Mouse (Mus musculus): ENCODE data around the gene 4930535I16Rik.
"Not testable (repeated sequence)": the region's sequence is repeated elsewhere in the genome, so short reads cannot be mapped to it uniquely, and the experiment has no call there.

4930535I16Rik gene

GRCm38 (mm10) chr4:123917548-123918140 is at the start of gene 4930535I16Rik:
Gene 4930535I16Rik (minus strand): TSS chr4:123918022.
- DNase-seq = no peak

GRCm38 (mm10) chr4:123962721-123963120 is 44.9 kb upstream of the 4930535I16Rik start:
- DNase-seq = no peak

- DNase-seq = no peak
Measured at GRCm38 (mm10) chr4:123960955-123961354, 43.1 kb upstream of the 4930535I16Rik start.

- DNase-seq = no peak
Measured at GRCm38 (mm10) chr4:123957891-123958290, 40.1 kb upstream of the 4930535I16Rik start.

GRCm38 (mm10) chr4:123957492-123957808 is 39.6 kb upstream of the 4930535I16Rik start:
- DNase-seq = no peak

- DNase-seq = peak; percentile 73
Measured at GRCm38 (mm10) chr4:123956703-123957491, 39.1 kb upstream of the 4930535I16Rik start.

- no peak for DNase-seq
Measured at GRCm38 (mm10) chr4:123952059-123952458, 34.2 kb upstream of the 4930535I16Rik start.

- no peak for DNase-seq
Measured at GRCm38 (mm10) chr4:123949649-123950048, 31.8 kb upstream of the 4930535I16Rik start.

GRCm38 (mm10) chr4:123948901-123949300 is 31.1 kb upstream of the 4930535I16Rik start:
- DNase-seq = no peak

- no peak for DNase-seq
Measured at GRCm38 (mm10) chr4:123947149-123947548, 29.3 kb upstream of the 4930535I16Rik start.

- DNase-seq = no peak
Measured at GRCm38 (mm10) chr4:123946701-123947100, 28.9 kb upstream of the 4930535I16Rik start.

- DNase-seq = not testable (repeated sequence)
Measured at GRCm38 (mm10) chr4:123940878-123941277, 23.1 kb upstream of the 4930535I16Rik start.

- peak; percentile 59 for DNase-seq
Measured at GRCm38 (mm10) chr4:123939838-123940237, 22.0 kb upstream of the 4930535I16Rik start.

- no peak for DNase-seq
Measured at GRCm38 (mm10) chr4:123936059-123936458, 18.2 kb upstream of the 4930535I16Rik start.

GRCm38 (mm10) chr4:123934306-123934705 is 16.5 kb upstream of the 4930535I16Rik start:
- no peak for DNase-seq

- no peak for DNase-seq
Measured at GRCm38 (mm10) chr4:123929994-123930393, 12.2 kb upstream of the 4930535I16Rik start.

GRCm38 (mm10) chr4:123927961-123928360 is 10.1 kb upstream of the 4930535I16Rik start:
- DNase-seq = no peak

GRCm38 (mm10) chr4:123921055-123921565 is 3.3 kb upstream of the 4930535I16Rik start:
- DNase-seq = no peak

GRCm38 (mm10) chr4:123918851-123919250 is 1.0 kb upstream of the 4930535I16Rik start:
- no peak for DNase-seq

GRCm38 (mm10) chr4:123916748-123917547 is 874 bp downstream of the 4930535I16Rik start, which contains the start of gene Rragc:
Gene Rragc (plus strand): TSS chr4:123917446.
- peak; percentile 100 for DNase-seq

- no peak for DNase-seq
Measured at GRCm38 (mm10) chr4:123912431-123912830, 5.4 kb downstream of the 4930535I16Rik start.

GRCm38 (mm10) chr4:123911503-123911902 is 6.3 kb downstream of the 4930535I16Rik start:
- no peak for DNase-seq

GRCm38 (mm10) chr4:123905126-123905668 is 12.6 kb downstream of the 4930535I16Rik start:
- no peak for DNase-seq
